Mouse (Mus musculus) layer of hippocampus, adult 9-11 months (tissue): ENCODE measurements at regions not wholly inside any gene's neighbourhood (a gene's known extent, or its start where the extent isn't known, plus 50 kb on each side); places are given as distances from the start of the nearest gene placed in this dataset.
A peak's percentile ranks its signal among the peaks of the same experiment; 100 is the strongest.

Source experiments
- DNase-seq: peaks from one replicate; pipeline ENCODE4 v3.0.0; 2022

GRCm38 (mm10) chr13:83035962-83036361 lies 467.9 kb upstream of the Mef2c start:
- DNase-seq = no peak

GRCm38 (mm10) chr13:83041506-83041905 lies 462.3 kb upstream of the Mef2c start:
- no peak for DNase-seq

- DNase-seq = no peak
Measured at GRCm38 (mm10) chr13:83045516-83045915, 458.3 kb upstream of the Mef2c start.

- no peak for DNase-seq
Measured at GRCm38 (mm10) chr13:83045970-83046369, 457.9 kb upstream of the Mef2c start.

- DNase-seq = no peak
Measured at GRCm38 (mm10) chr13:83046571-83047123, 457.2 kb upstream of the Mef2c start.

GRCm38 (mm10) chr13:83055865-83056264 lies 448.0 kb upstream of the Mef2c start:
- DNase-seq = no peak

GRCm38 (mm10) chr13:83056415-83056814 lies 447.4 kb upstream of the Mef2c start:
- no peak for DNase-seq

GRCm38 (mm10) chr13:83064727-83065126 lies 439.1 kb upstream of the Mef2c start:
- peak; percentile 38 for DNase-seq

GRCm38 (mm10) chr13:83065201-83065600 lies 438.6 kb upstream of the Mef2c start:
- peak; percentile 17 for DNase-seq

GRCm38 (mm10) chr13:83066115-83066753 lies 437.6 kb upstream of the Mef2c start:
- no peak for DNase-seq

GRCm38 (mm10) chr13:83067496-83067895 lies 436.3 kb upstream of the Mef2c start:
- no peak for DNase-seq

GRCm38 (mm10) chr13:83068588-83068987 lies 435.2 kb upstream of the Mef2c start:
- DNase-seq = no peak

GRCm38 (mm10) chr13:83069293-83069692 lies 434.5 kb upstream of the Mef2c start:
- no peak for DNase-seq

GRCm38 (mm10) chr13:83072073-83072472 lies 431.8 kb upstream of the Mef2c start:
- DNase-seq = no peak

- DNase-seq = peak; percentile 45
Measured at GRCm38 (mm10) chr13:83074219-83074965, 429.4 kb upstream of the Mef2c start.

- DNase-seq = peak; percentile 25
Measured at GRCm38 (mm10) chr13:83075320-83075877, 428.4 kb upstream of the Mef2c start.

GRCm38 (mm10) chr13:83076611-83077010 lies 427.2 kb upstream of the Mef2c start:
- DNase-seq = no peak

- no peak for DNase-seq
Measured at GRCm38 (mm10) chr13:83077085-83077484, 426.7 kb upstream of the Mef2c start.

- DNase-seq = no peak
Measured at GRCm38 (mm10) chr13:83079291-83079690, 424.5 kb upstream of the Mef2c start.

- no peak for DNase-seq
Measured at GRCm38 (mm10) chr13:83084948-83085347, 418.9 kb upstream of the Mef2c start.

GRCm38 (mm10) chr13:83099908-83100307 lies 403.9 kb upstream of the Mef2c start:
- no peak for DNase-seq

- DNase-seq = peak; percentile 29
Measured at GRCm38 (mm10) chr13:83110610-83111009, 393.2 kb upstream of the Mef2c start.

GRCm38 (mm10) chr13:83111503-83111902 lies 392.3 kb upstream of the Mef2c start:
- peak; percentile 81 for DNase-seq

- DNase-seq = no peak
Measured at GRCm38 (mm10) chr13:83112323-83112722, 391.5 kb upstream of the Mef2c start.
